Mouse (Mus musculus) forebrain, embryonic 11.5 days (tissue): Measurements from ENCODE around the gene 9930111J21Rik1. TPM values are rescaled to one million over a fixed set of nuclear protein-coding genes. Genes with fewer than 3 reads are reported as not detected.
"Not testable (repeated sequence)": the region's sequence is repeated elsewhere in the genome, so short reads cannot be mapped to it uniquely, and the experiment has no call there.

Experiments used
- ATAC-seq: fragments of 200-750 bp; cut with Nextera tagmentation; replicated peaks from 2 replicates; pipeline ENCODE4 v1.8.0; 2017; ENCODE audit warnings: moderate TSS enrichment; ENCODE audit not compliant: low FRiP score
- DNase-seq: peaks from one replicate; pipeline ENCODE4 v3.0.0-alpha.2; 2017; ENCODE audit warnings: low spot score
- H3K27ac ChIP-seq: fragments of 300-500 bp; sonication (generic); 2 replicates; pipeline ENCODE4 v1.5.1; 2014; ENCODE audit warnings: low read depth, low read length
- H3K27me3 ChIP-seq: fragments of 300-500 bp; sonication (generic); 2 replicates; pipeline ENCODE4 v1.6.1; 2014; ENCODE audit warnings: mild to moderate bottlenecking, low read length, mixed read lengths; ENCODE audit not compliant: control insufficient read depth, insufficient read depth
- H3K36me3 ChIP-seq: fragments of 300-500 bp; sonication (generic); 2 replicates; pipeline ENCODE4 v1.6.1; 2014; ENCODE audit warnings: mild to moderate bottlenecking, low read length, moderate library complexity, mixed read lengths; ENCODE audit not compliant: control insufficient read depth, insufficient read depth
- H3K4me1 ChIP-seq: fragments of 300-500 bp; sonication (generic); replicated peaks from 2 replicates; pipeline ENCODE4 v1.6.1; 2014; ENCODE audit warnings: low read length, mixed read lengths; ENCODE audit not compliant: control insufficient read depth, insufficient read depth
- H3K4me2 ChIP-seq: fragments of 300-500 bp; sonication (generic); 2 replicates; pipeline ENCODE4 v1.6.1; 2014; ENCODE audit warnings: low read depth, mild to moderate bottlenecking, low read length, moderate library complexity, mixed read lengths; ENCODE audit not compliant: severe bottlenecking
- H3K4me3 ChIP-seq: fragments of 300-500 bp; sonication (generic); 2 replicates; pipeline ENCODE4 v1.5.1; 2014; ENCODE audit warnings: low read depth, low read length
- H3K9ac ChIP-seq: fragments of 300-500 bp; sonication (generic); 2 replicates; pipeline ENCODE4 v1.6.1; 2014; ENCODE audit warnings: low read length
- H3K9me3 ChIP-seq: fragments of 300-500 bp; sonication (generic); 2 replicates; pipeline ENCODE4 v1.6.1; 2016; ENCODE audit warnings: low read length, mixed read lengths; ENCODE audit not compliant: control insufficient read depth
- WGBS: fragments of 180-500 bp; shearing (Covaris S2); extraction: QIAGEN DNeasy Blood & Tissue Kit; methylation state at CpG from one replicate; pipeline ENCODE4 v1.1.7; 2014; 5-methylcytosine and 5-hydroxymethylcytosine counted together
- polyA plus RNA-seq: library from polyadenylated mRNA; unstranded; fragments of >200 nt; fragmentation: Nextera tagmentation; extraction: Ambion mirVana; gene quantifications from 2 replicates; pipeline ENCODE4 v1.2.1, GENCODE M21; 2014

The 9930111J21Rik1 gene
- polyA plus RNA-seq, result 0.20 TPM in 1 of 2 replicates, not detected in the other

- not testable (repeated sequence) for H3K9ac ChIP-seq, H3K27me3 ChIP-seq
- WGBS, result no CpG with 5 or more reads among the region's 3 CpGs
These were observed at the start of gene 9930111J21Rik1 for GRCm38 (mm10) chr11:48979251-48979650. Gene 9930111J21Rik1, minus strand, starts transcription at chr11:48979398.

GRCm38 (mm10) chr11:49012074-49012473 is 32.9 kb upstream of the 9930111J21Rik1 start:
- not testable (repeated sequence) for H3K27me3 ChIP-seq, H3K4me3 ChIP-seq, H3K27ac ChIP-seq, H3K9me3 ChIP-seq, H3K4me1 ChIP-seq, ATAC-seq, H3K4me2 ChIP-seq, DNase-seq, H3K36me3 ChIP-seq, H3K9ac ChIP-seq

More at GRCm38 (mm10) chr11:48979251-48979650, at the start of gene 9930111J21Rik1:
- H3K4me2 ChIP-seq, H3K4me3 ChIP-seq, H3K27ac ChIP-seq, H3K9me3 ChIP-seq, DNase-seq, ATAC-seq, H3K4me1 ChIP-seq, H3K36me3 ChIP-seq: not testable (repeated sequence)

- not testable (repeated sequence) for DNase-seq, H3K27ac ChIP-seq, H3K27me3 ChIP-seq, H3K9me3 ChIP-seq, ATAC-seq, H3K36me3 ChIP-seq, H3K9ac ChIP-seq, H3K4me2 ChIP-seq, H3K4me1 ChIP-seq, H3K4me3 ChIP-seq
- WGBS, result 75% methylated on average over 1 of the region's 1 CpGs
These were observed 27.6 kb upstream of the 9930111J21Rik1 start for GRCm38 (mm10) chr11:49006785-49007184.

- not testable (repeated sequence) for H3K9me3 ChIP-seq, DNase-seq, ATAC-seq, H3K4me3 ChIP-seq, H3K27me3 ChIP-seq, H3K36me3 ChIP-seq, H3K27ac ChIP-seq, H3K4me1 ChIP-seq, H3K4me2 ChIP-seq, H3K9ac ChIP-seq
- WGBS, result 84% methylated on average over 2 of the region's 2 CpGs
These were observed 27.1 kb upstream of the 9930111J21Rik1 start for GRCm38 (mm10) chr11:49006317-49006716.

GRCm38 (mm10) chr11:49000411-49000810 is 21.2 kb upstream of the 9930111J21Rik1 start:
- not testable (repeated sequence) for H3K9ac ChIP-seq, H3K4me1 ChIP-seq, DNase-seq, H3K9me3 ChIP-seq, H3K36me3 ChIP-seq, H3K27me3 ChIP-seq, H3K27ac ChIP-seq, H3K4me3 ChIP-seq, H3K4me2 ChIP-seq, ATAC-seq
- WGBS, result 87% methylated on average over 1 of the region's 1 CpGs

GRCm38 (mm10) chr11:48994018-48994417 is 14.8 kb upstream of the 9930111J21Rik1 start, which contains the start of gene Tgtp1:
Gene Tgtp1, minus strand, starts transcription at chr11:48994172.
- 62% methylated on average over 2 of the region's 2 CpGs for WGBS
- not testable (repeated sequence) for H3K9ac ChIP-seq, H3K9me3 ChIP-seq, H3K4me2 ChIP-seq, H3K4me3 ChIP-seq, H3K27me3 ChIP-seq, H3K36me3 ChIP-seq, DNase-seq, H3K27ac ChIP-seq, H3K4me1 ChIP-seq, ATAC-seq

- H3K4me1 ChIP-seq, H3K27ac ChIP-seq, H3K9ac ChIP-seq, H3K4me2 ChIP-seq, H3K27me3 ChIP-seq, DNase-seq, H3K36me3 ChIP-seq, H3K9me3 ChIP-seq, H3K4me3 ChIP-seq, ATAC-seq: not testable (repeated sequence)
- 80% methylated on average over 10 of the region's 10 CpGs for WGBS
These were observed 14.1 kb upstream of the 9930111J21Rik1 start for GRCm38 (mm10) chr11:48993296-48993695.

GRCm38 (mm10) chr11:48991740-48992520 is 12.7 kb upstream of the 9930111J21Rik1 start, which contains the start of gene Gm12185:
Gene Gm12185, minus strand, starts transcription at chr11:48992226.
- 72% methylated on average over 4 of the region's 4 CpGs for WGBS
- not testable (repeated sequence) for ATAC-seq, H3K4me1 ChIP-seq, H3K4me3 ChIP-seq, H3K27me3 ChIP-seq, H3K27ac ChIP-seq, H3K9me3 ChIP-seq, DNase-seq, H3K9ac ChIP-seq, H3K36me3 ChIP-seq, H3K4me2 ChIP-seq

- H3K4me2 ChIP-seq, H3K4me3 ChIP-seq, H3K9me3 ChIP-seq, H3K36me3 ChIP-seq, H3K9ac ChIP-seq, H3K27ac ChIP-seq, ATAC-seq, H3K4me1 ChIP-seq, H3K27me3 ChIP-seq, DNase-seq: not testable (repeated sequence)
- 86% methylated on average over 2 of the region's 2 CpGs for WGBS
These were observed 10.8 kb upstream of the 9930111J21Rik1 start for GRCm38 (mm10) chr11:48989981-48990380.
